Mouse (Mus musculus) midbrain, embryonic 11.5 days (tissue): ENCODE results near the gene Rnf141. TPM values are rescaled to one million over a fixed set of nuclear protein-coding genes. Genes with fewer than 3 reads are reported as not detected.

ENCODE experiments used
- ATAC-seq: fragments of 200-750 bp; cut with Nextera tagmentation; 2 replicates; pipeline ENCODE4 v1.8.0; 2017; ENCODE audit warnings: moderate TSS enrichment, moderate library complexity; ENCODE audit not compliant: low FRiP score
- DNase-seq: peaks from one replicate; pipeline ENCODE4 v3.0.0; 2015; ENCODE audit warnings: low spot score; ENCODE audit errors: missing footprints
- H3K27ac ChIP-seq: fragments of 300-500 bp; sonication (generic); 2 replicates; pipeline ENCODE4 v1.5.1; 2014; ENCODE audit warnings: low read depth, low read length
- H3K27me3 ChIP-seq: fragments of 300-500 bp; sonication (generic); 2 replicates; pipeline ENCODE4 v1.6.1; 2014; ENCODE audit warnings: mild to moderate bottlenecking, low read length, moderate library complexity, mixed read lengths; ENCODE audit not compliant: control insufficient read depth, insufficient read depth
- H3K36me3 ChIP-seq: fragments of 300-500 bp; sonication (generic); 2 replicates; pipeline ENCODE4 v1.6.1; 2014; ENCODE audit warnings: mild to moderate bottlenecking, low read length, moderate library complexity, mixed read lengths; ENCODE audit not compliant: control insufficient read depth, insufficient read depth
- H3K4me1 ChIP-seq: fragments of 300-500 bp; sonication (generic); 2 replicates; pipeline ENCODE4 v1.6.1; 2014; ENCODE audit warnings: low read length; ENCODE audit not compliant: control insufficient read depth, insufficient read depth
- H3K4me2 ChIP-seq: fragments of 300-500 bp; sonication (generic); 2 replicates; pipeline ENCODE4 v1.6.1; 2014; ENCODE audit warnings: mild to moderate bottlenecking, moderate library complexity
- H3K4me3 ChIP-seq: fragments of 300-500 bp; sonication (generic); 2 replicates; pipeline ENCODE4 v1.5.1; 2014; ENCODE audit warnings: low read depth, low read length
- H3K9ac ChIP-seq: fragments of 300-500 bp; sonication (generic); 2 replicates; pipeline ENCODE4 v1.6.1; 2014; ENCODE audit warnings: low read length
- H3K9me3 ChIP-seq: fragments of 300-500 bp; sonication (generic); 2 replicates; pipeline ENCODE4 v1.6.1; 2016; ENCODE audit warnings: low read length; ENCODE audit not compliant: control insufficient read depth
- WGBS: fragments of 180-500 bp; shearing (Covaris S2); extraction: QIAGEN DNeasy Blood & Tissue Kit; methylation state at CpG from one replicate; pipeline ENCODE4 v1.1.7; 2014; 5-methylcytosine and 5-hydroxymethylcytosine counted together
- polyA plus RNA-seq: library from polyadenylated mRNA; unstranded; fragments of >200 nt; fragmentation: Nextera tagmentation; extraction: Ambion mirVana; gene quantifications from 2 replicates; pipeline ENCODE4 v1.2.1, GENCODE M21; 2014

Rnf141 gene
- polyA plus RNA-seq, 1 experiment from 2014 or later, result 27.7 TPM

DNA sequence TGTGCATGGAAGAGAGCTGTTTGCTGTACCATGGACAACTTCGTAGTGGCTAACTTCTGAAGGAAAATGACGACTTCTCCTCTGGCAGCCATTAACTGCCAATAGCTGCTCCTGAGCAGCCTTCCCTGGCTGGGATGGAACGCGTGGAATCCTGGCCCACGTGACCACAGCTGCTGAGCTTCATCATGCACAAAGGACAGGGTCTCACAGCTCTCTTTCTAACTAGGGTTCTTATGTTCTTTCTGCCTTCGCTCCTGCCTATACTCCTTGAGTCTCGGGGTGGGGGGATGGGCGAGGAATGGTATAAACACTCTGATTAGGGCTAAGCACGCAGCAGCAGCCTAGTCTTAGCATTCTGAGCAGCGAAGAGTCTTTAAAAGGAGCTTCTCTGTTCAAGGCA, 20.8 kb upstream of the Rnf141 start:
- no peak overlapping the region for H3K27ac ChIP-seq
- H3K9ac ChIP-seq, result no peak overlapping the region
- no peaks in the 10 kb centered on the region for H3K9me3 ChIP-seq
- no peak overlapping the region for H3K4me2 ChIP-seq
- DNase-seq, result peak; percentile 88
- H3K4me1 ChIP-seq, result no peaks in the 10 kb centered on the region
- no peaks in the 10 kb centered on the region for H3K36me3 ChIP-seq
- 48% methylated on average over 10 of the region's 10 CpGs for WGBS
- 0 out of 2 replicates have a peak, but pooled peaks have one; percentile 22 for ATAC-seq
- H3K4me3 ChIP-seq, result no peak overlapping the region
- H3K27me3 ChIP-seq, result no peaks in the 10 kb centered on the region

GRCm38 (mm10) chr7:110862751-110863289, 18.6 kb upstream of the Rnf141 start, which contains the start of gene Lyve1:
Gene Lyve1 (minus strand): TSS chr7:110863239.
- ATAC-seq, result no peak
- H3K4me3 ChIP-seq, result no peak within 1 kb of the TSS
- no peaks in the 10 kb centered on the region for H3K36me3 ChIP-seq
- H3K27ac ChIP-seq, result no peak within 1 kb of the TSS
- H3K9me3 ChIP-seq, result no peaks in the 10 kb centered on the region
- no peak within 1 kb of the TSS for H3K4me2 ChIP-seq
- H3K27me3 ChIP-seq, result no peaks in the 10 kb centered on the region
- no peaks in the 10 kb centered on the region for H3K4me1 ChIP-seq
- no peak for DNase-seq
- no peak within 1 kb of the TSS for H3K9ac ChIP-seq
- WGBS, result 84% methylated on average over 12 of the region's 12 CpGs

DNA sequence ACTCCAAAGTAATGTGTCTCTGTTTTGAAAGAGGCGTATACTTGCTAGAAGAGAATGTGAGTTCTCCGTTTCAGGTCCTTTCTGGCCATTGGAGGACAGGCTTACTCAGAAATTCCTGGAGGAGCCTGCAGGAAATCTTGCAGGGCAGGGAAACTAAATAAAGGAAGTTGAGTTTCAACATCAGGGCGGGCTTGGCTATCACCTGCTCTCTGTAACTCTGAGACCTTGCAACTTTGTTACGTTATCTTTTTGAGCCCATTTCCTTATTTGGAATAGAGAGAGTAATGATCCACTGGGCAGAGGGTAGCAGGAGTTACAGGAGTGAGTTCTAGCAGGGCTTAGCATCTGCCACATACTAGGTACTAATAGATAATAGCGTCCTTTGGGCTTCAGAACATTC, 15.9 kb upstream of the Rnf141 start:
- Histone ChIP-seq H3K4me2 (no peak overlapping the region), H3K36me3 (no peaks in the 10 kb centered on the region), H3K27me3 (no peaks in the 10 kb centered on the region), H3K9ac (no peak overlapping the region), H3K4me3 (no peak overlapping the region), H3K27ac (no peak overlapping the region), H3K9me3 (no peaks in the 10 kb centered on the region), H3K4me1 (no peaks in the 10 kb centered on the region)
- no peak for ATAC-seq
- WGBS, result 80% methylated on average over 5 of the region's 5 CpGs
- no peak for DNase-seq

DNA sequence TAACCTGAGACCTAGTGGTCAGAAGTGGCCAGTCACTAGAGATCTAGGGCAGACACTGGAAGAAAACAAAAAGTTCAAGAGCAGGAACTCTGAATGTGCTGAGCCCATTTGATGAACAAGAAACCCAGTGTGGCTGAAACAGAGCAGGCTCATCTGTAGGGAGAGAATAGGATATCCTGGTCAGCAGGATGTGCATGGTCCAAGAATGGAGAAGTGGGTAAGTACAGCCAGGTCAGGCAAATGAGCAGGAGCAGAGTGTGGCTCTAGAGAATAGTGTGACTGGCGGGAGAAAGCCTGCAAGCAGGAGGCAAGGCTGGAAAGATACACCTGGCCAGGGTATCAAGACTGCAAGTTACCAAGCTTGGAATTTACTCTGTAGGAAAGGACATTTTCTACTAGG, 11.3 kb upstream of the Rnf141 start:
- H3K4me2 ChIP-seq, result no peak overlapping the region
- H3K4me1 ChIP-seq, result no peaks in the 10 kb centered on the region
- no peak overlapping the region for H3K4me3 ChIP-seq
- no peaks in the 10 kb centered on the region for H3K27me3 ChIP-seq
- H3K27ac ChIP-seq, result no peak overlapping the region
- 84% methylated on average over 1 of the region's 1 CpGs for WGBS
- no peaks in the 10 kb centered on the region for H3K36me3 ChIP-seq
- DNase-seq (no peak), ATAC-seq (no peak)
- H3K9ac ChIP-seq, result no peak overlapping the region
- no peaks in the 10 kb centered on the region for H3K9me3 ChIP-seq

GRCm38 (mm10) chr7:110854927-110855546, 10.8 kb upstream of the Rnf141 start:
- 81% methylated on average over 8 of the region's 8 CpGs for WGBS
- H3K4me3 ChIP-seq, result no peak overlapping the region
- DNase-seq (no peak), ATAC-seq (no peak)
- no peaks in the 10 kb centered on the region for H3K36me3 ChIP-seq
- H3K27ac ChIP-seq, result no peak overlapping the region
- no peak overlapping the region for H3K9ac ChIP-seq
- H3K4me2 ChIP-seq, result no peak overlapping the region
- no peaks in the 10 kb centered on the region for H3K27me3 ChIP-seq
- H3K9me3 ChIP-seq, result no peaks in the 10 kb centered on the region
- H3K4me1 ChIP-seq, result no peaks in the 10 kb centered on the region

GRCm38 (mm10) chr7:110854519-110854918, 10.3 kb upstream of the Rnf141 start:
- H3K9ac ChIP-seq, result no peak overlapping the region
- DNase-seq (no peak), ATAC-seq (no peak)
- H3K36me3 ChIP-seq, result no peaks in the 10 kb centered on the region
- WGBS, result 56% methylated on average over 3 of the region's 3 CpGs
- no peaks in the 10 kb centered on the region for H3K9me3 ChIP-seq
- H3K4me2 ChIP-seq, result no peak overlapping the region
- H3K27ac ChIP-seq, result no peak overlapping the region
- H3K4me1 ChIP-seq, result no peaks in the 10 kb centered on the region
- no peak overlapping the region for H3K4me3 ChIP-seq
- no peaks in the 10 kb centered on the region for H3K27me3 ChIP-seq

GRCm38 (mm10) chr7:110853611-110854010, 9.4 kb upstream of the Rnf141 start:
- Histone ChIP-seq H3K4me3 (no peak overlapping the region), H3K27me3 (no peaks in the 10 kb centered on the region), H3K9me3 (no peaks in the 10 kb centered on the region), H3K9ac (no peak overlapping the region), H3K36me3 (no peaks in the 10 kb centered on the region), H3K4me2 (no peak overlapping the region), H3K27ac (no peak overlapping the region), H3K4me1 (no peaks in the 10 kb centered on the region)
- WGBS, result 63% methylated on average over 10 of the region's 10 CpGs
- no peak for ATAC-seq
- no peak for DNase-seq

DNA sequence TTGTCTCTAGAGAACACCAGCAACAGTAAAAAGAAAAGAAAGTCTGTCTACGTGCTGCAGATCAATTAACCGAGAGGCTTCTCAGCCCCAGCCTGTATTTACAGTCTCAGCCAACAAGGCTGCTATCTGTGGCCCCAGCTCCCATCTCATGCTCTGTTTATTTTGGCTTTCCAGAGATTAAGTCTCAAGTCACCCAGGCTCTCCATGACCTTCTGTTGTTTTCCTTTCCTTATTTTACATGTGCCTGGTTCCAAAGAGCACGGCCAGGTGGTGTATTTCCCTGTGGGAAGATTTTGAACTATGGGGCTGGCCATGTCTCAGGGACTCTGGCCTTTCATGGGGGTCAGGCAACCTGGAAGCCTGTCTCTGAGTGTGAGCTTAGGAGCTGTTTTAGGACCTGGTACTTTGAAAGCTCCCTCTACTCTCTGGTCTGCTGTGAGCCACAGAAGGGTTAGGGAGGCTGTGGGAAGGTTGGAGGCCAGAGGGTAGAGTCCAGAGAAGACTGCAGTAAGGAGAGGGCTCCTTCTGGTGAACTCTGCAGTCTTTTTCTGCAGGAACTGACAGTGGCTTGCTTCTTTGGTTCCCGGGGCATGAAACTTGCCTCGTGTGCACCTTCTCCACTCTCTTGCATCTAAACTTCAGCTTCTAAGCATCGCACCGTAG, 7.4 kb upstream of the Rnf141 start:
- H3K4me3 ChIP-seq, result no peak overlapping the region
- H3K4me1 ChIP-seq, result no peaks in the 10 kb centered on the region
- no peaks in the 10 kb centered on the region for H3K9me3 ChIP-seq
- no peak overlapping the region for H3K27ac ChIP-seq
- H3K36me3 ChIP-seq, result no peaks in the 10 kb centered on the region
- 75% methylated on average over 7 of the region's 7 CpGs for WGBS
- no peak for ATAC-seq
- H3K9ac ChIP-seq, result no peak overlapping the region
- no peak for DNase-seq
- no peaks in the 10 kb centered on the region for H3K27me3 ChIP-seq
- H3K4me2 ChIP-seq, result no peak overlapping the region

GRCm38 (mm10) chr7:110848371-110848770, 4.1 kb upstream of the Rnf141 start:
- no peak overlapping the region for H3K27ac ChIP-seq
- DNase-seq (no peak), ATAC-seq (no peak)
- H3K9ac ChIP-seq, result no peak overlapping the region
- H3K4me3 ChIP-seq, result no peak overlapping the region
- 78% methylated on average over 1 of the region's 1 CpGs for WGBS
- no peaks in the 10 kb centered on the region for H3K36me3 ChIP-seq
- no peaks in the 10 kb centered on the region; the same call in 1 of the 2 replicates for H3K9me3 ChIP-seq
- H3K4me1 ChIP-seq, result peaks cover 2% of the 10 kb centered on the region
- no peak overlapping the region for H3K4me2 ChIP-seq
- no peaks in the 10 kb centered on the region for H3K27me3 ChIP-seq
